Mouse (Mus musculus): ENCODE results near the gene Bcap31. TPM values are rescaled to one million over a fixed set of nuclear protein-coding genes. Genes with fewer than 3 reads are reported as not detected.

Gene Bcap31
- polyA plus RNA-seq, 1 experiment from 2014 or later = 211 TPM

GRCm38 (mm10) chrX:73672879-73673618, 42.9 kb downstream of the Bcap31 start, which contains the start of gene Slc6a8:
Gene Slc6a8, plus strand, starts transcription at chrX:73673150.
- peak within 1 kb of the TSS; percentile 89 for H3K27ac ChIP-seq
- DNase-seq (ENCODE audit: low spot score) = peak; percentile 87
- 0 out of 2 replicates have a peak, but pooled peaks cover 6% of the 10 kb centered on the region for H3K4me1 ChIP-seq
- WGBS = 8% methylated on average over 56 of the region's 72 CpGs
- peaks cover 17% of the 10 kb centered on the region for H3K36me3 ChIP-seq
- peaks cover 24% of the 10 kb centered on the region for H3K27me3 ChIP-seq (ENCODE audit: insufficient read depth, poor library complexity, severe bottlenecking)
- H3K4me3 ChIP-seq = peak within 1 kb of the TSS; percentile 68
- H3K9me3 ChIP-seq = no peaks in the 10 kb centered on the region

DNA sequence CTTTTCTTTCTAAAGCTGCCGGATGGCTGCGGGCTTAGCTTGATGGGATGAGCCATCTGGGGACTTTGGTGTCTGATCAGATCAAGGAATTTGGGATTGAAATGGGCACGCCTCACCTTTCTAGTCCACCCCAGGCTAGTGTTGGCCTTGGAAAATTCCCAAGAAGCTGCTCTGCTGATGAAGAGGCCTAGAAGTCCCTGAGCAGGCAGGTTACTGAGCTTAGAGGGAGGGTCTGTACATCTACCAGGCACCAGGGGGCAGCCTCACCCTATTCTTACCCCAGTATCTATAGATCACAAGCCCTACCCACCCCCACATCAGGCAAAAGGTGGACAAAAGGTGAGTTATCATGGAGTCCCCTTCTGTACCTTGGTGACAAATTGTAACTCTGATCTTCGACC, 43.9 kb downstream of the Bcap31 start:
- Histone ChIP-seq H3K36me3 (peaks cover 8% of the 10 kb centered on the region), H3K4me1 (0 out of 2 replicates have a peak, but pooled peaks cover 6% of the 10 kb centered on the region), H3K4me3 (peak overlapping the region; percentile 68; the same call in 1 of the 2 replicates), H3K27me3 (ENCODE audit: insufficient read depth, poor library complexity, severe bottlenecking) (peaks cover 24% of the 10 kb centered on the region), H3K27ac (no peak overlapping the region), H3K9me3 (no peaks in the 10 kb centered on the region)
- 52% methylated on average over 4 of the region's 4 CpGs for WGBS
- no peak for DNase-seq (ENCODE audit: low spot score)

GRCm38 (mm10) chrX:73663143-73663542, 52.8 kb downstream of the Bcap31 start:
- DNase-seq (ENCODE audit: low spot score) = no peak
- H3K27me3 ChIP-seq (ENCODE audit: insufficient read depth, poor library complexity, severe bottlenecking) = peaks cover 25% of the 10 kb centered on the region; the same call in 1 of the 2 replicates

DNA sequence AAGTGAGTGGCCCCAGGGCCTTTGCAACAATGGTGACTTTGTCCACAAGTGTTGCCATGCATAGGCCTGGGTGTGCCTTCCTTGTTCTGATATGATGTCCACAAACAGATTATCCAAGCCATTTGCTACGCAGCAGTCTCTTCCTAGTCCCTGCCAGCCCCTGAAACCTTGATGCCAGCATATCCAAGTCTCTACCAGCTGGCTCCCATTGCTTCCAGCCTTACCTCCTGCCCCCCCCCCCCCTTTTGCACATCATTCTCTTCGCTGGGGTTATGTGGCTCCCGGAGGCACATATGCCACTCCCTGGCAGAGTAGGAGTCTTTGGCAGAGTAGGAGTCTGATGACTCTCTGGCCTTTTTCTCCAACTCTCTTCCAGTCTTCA, 55.7 kb downstream of the Bcap31 start:
- H3K27ac ChIP-seq = peak overlapping the region; percentile 78
- no peaks in the 10 kb centered on the region for H3K36me3 ChIP-seq
- peak overlapping the region; percentile 60 for H3K4me3 ChIP-seq
- 64% methylated on average over 3 of the region's 3 CpGs for WGBS
- peak; percentile 58 for DNase-seq (ENCODE audit: low spot score)
- H3K27me3 ChIP-seq (ENCODE audit: insufficient read depth, poor library complexity, severe bottlenecking) = peaks cover 50% of the 10 kb centered on the region; the same call in 1 of the 2 replicates
- no peaks in the 10 kb centered on the region for H3K4me1 ChIP-seq
- H3K9me3 ChIP-seq = no peaks in the 10 kb centered on the region

More at GRCm38 (mm10) chrX:73663143-73663542, 52.8 kb downstream of the Bcap31 start:
- H3K4me1 ChIP-seq = no peaks in the 10 kb centered on the region
- H3K4me3 ChIP-seq = no peak overlapping the region
- H3K27ac ChIP-seq = no peak overlapping the region
- no peaks in the 10 kb centered on the region for H3K9me3 ChIP-seq
- no peaks in the 10 kb centered on the region for H3K36me3 ChIP-seq

DNA sequence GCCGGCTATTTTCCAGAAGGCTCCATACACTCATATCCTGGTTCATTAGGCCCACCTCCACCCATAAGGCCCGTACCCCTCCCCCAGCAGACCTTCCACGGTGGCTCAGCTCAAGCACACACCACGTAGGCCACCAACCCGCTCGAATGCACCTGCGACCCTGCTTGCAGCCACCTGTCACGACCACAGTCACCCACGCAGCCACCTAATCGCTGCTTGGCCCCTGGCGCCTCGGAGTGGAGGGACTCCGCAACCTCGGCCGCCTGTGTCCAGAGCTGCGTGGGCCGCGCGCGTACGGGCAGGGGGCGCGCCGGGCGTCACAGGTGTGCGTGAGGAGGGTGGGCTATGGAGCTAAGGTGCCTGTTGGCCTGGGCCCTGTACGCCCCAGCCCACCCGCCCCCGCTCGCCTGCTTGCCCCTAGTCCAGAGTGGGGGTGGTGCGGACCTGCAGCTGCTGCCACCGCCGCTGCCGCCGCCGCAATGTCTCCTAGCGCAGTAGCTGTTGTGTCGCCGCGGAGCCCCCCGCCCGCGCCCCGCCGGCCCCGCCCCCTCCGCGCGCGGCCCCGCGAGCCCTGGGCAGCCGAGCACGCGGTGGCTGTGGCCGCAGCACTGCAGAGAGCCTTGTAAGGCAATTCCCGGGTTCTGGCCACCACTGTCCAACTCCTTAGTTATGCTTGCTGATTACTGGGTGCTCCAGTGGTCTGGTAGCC, 56.2 kb downstream of the Bcap31 start, which contains the start of gene Pnck:
Gene Pnck (minus strand): TSS at position 543 of the 709 bp plus-strand sequence.
- no peaks in the 10 kb centered on the region for H3K36me3 ChIP-seq
- 25% methylated on average over 45 of the region's 57 CpGs for WGBS
- peaks cover 50% of the 10 kb centered on the region; the same call in 1 of the 2 replicates for H3K27me3 ChIP-seq (ENCODE audit: insufficient read depth, poor library complexity, severe bottlenecking)
- no peaks in the 10 kb centered on the region for H3K4me1 ChIP-seq
- H3K9me3 ChIP-seq = no peaks in the 10 kb centered on the region
- peak within 1 kb of the TSS; percentile 78 for H3K27ac ChIP-seq
- peak within 1 kb of the TSS; percentile 60 for H3K4me3 ChIP-seq
- DNase-seq (ENCODE audit: low spot score) = peak; percentile 74

DNA sequence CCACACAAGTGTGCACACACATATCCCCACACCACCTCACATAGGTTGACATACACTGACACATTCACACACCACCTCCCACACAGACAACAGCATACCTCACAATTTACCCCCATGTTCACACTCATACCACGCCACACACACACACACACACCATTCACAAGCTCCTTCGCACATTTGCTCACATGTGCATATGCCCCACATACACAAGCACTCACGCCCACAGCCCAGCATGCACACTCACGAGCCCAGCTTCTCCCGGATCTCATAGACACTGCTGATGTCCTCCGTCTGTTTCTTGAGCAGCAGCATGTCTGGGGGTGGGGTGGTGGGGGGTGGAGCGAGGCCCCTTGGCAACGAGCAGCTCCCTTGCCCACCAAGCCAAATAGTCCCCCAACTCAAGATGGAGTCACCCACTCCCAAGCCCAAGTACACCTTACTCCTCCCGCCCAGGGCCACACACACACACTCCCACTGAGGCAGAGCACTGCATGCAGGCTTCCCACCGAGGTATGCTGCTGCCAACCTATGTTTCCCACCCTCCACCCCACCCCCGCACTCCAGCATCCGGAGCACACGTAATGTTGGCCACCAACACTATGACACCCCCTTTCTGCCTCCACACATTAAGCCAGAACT, 56.9 kb downstream of the Bcap31 start:
- H3K9me3 ChIP-seq = no peaks in the 10 kb centered on the region
- DNase-seq (ENCODE audit: low spot score) = peak; percentile 47
- H3K4me1 ChIP-seq = no peaks in the 10 kb centered on the region
- H3K27ac ChIP-seq = peak overlapping the region; percentile 78; the same call in 1 of the 2 replicates
- peak overlapping the region; percentile 60; the same call in 1 of the 2 replicates for H3K4me3 ChIP-seq
- peaks cover 50% of the 10 kb centered on the region; the same call in 1 of the 2 replicates for H3K27me3 ChIP-seq (ENCODE audit: insufficient read depth, poor library complexity, severe bottlenecking)
- H3K36me3 ChIP-seq = no peaks in the 10 kb centered on the region
- whole genome bisulfite sequencing = 58% methylated on average over 13 of the region's 13 CpGs

GRCm38 (mm10) chrX:73658391-73658790, 57.6 kb downstream of the Bcap31 start:
- DNase-seq (ENCODE audit: low spot score) = no peak
- no peaks in the 10 kb centered on the region for H3K4me1 ChIP-seq
- no peak overlapping the region for H3K4me3 ChIP-seq
- no peaks in the 10 kb centered on the region for H3K9me3 ChIP-seq
- no peaks in the 10 kb centered on the region for H3K36me3 ChIP-seq
- H3K27ac ChIP-seq = no peak overlapping the region
- H3K27me3 ChIP-seq (ENCODE audit: insufficient read depth, poor library complexity, severe bottlenecking) = peaks cover 50% of the 10 kb centered on the region; the same call in 1 of the 2 replicates
- WGBS = 46% methylated on average over 7 of the region's 7 CpGs

DNA sequence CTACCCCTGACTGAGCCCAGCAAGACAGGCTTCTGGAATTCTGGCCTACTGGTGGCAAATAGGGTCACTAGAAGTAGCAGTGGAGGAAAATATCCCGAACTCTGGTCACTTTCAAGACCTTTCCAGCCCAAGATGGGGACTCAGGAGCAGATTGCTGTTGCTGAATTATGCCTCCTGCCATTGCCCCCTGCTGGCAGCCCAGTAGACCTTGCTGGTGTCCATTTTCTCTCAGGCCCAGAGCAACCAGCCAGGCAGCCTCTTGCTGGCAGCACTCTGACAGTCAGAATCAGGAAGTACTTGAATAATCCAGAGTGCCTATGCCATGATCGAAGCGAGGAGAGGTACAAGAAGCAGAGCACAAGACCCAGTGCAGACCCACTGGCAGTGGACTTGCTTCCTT, 60.4 kb downstream of the Bcap31 start:
- peaks cover 46% of the 10 kb centered on the region; the same call in 1 of the 2 replicates for H3K27me3 ChIP-seq (ENCODE audit: insufficient read depth, poor library complexity, severe bottlenecking)
- no peaks in the 10 kb centered on the region for H3K4me1 ChIP-seq
- H3K4me3 ChIP-seq = no peak overlapping the region
- no peak overlapping the region for H3K27ac ChIP-seq
- WGBS = 72% methylated on average over 3 of the region's 3 CpGs
- no peaks in the 10 kb centered on the region for H3K36me3 ChIP-seq
- DNase-seq (ENCODE audit: low spot score) = no peak
- no peaks in the 10 kb centered on the region for H3K9me3 ChIP-seq

DNA sequence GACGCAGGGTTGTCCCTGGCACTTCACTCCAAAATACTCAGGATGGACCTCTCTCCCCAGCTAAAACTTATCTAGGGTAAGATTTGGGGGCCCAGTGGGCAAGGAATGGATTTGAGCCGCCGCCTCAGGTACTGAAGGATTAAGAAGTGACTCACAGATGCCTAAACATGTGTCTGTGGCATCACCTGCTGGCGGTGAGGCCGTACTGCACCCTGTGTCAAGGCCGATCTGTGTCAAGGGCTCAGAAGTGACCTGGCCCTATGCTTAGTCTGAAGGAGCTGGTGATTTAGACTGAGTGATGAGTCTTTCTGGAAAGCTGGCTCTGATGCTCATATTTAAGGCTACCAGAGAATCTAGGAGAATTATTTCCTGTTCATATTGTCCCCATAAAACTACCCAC, 61.8 kb downstream of the Bcap31 start:
- Histone ChIP-seq H3K27me3 (ENCODE audit: insufficient read depth, poor library complexity, severe bottlenecking) (peaks cover 35% of the 10 kb centered on the region; the same call in 1 of the 2 replicates), H3K36me3 (no peaks in the 10 kb centered on the region)
- peak; percentile 82 for DNase-seq (ENCODE audit: low spot score)

GRCm38 (mm10) chrX:73653392-73653791, 62.6 kb downstream of the Bcap31 start:
- Histone ChIP-seq H3K27me3 (ENCODE audit: insufficient read depth, poor library complexity, severe bottlenecking) (peaks cover 28% of the 10 kb centered on the region; the same call in 1 of the 2 replicates), H3K27ac (no peak overlapping the region), H3K4me1 (no peaks in the 10 kb centered on the region), H3K36me3 (no peaks in the 10 kb centered on the region), H3K4me3 (no peak overlapping the region), H3K9me3 (no peaks in the 10 kb centered on the region)
- 75% methylated on average over 6 of the region's 6 CpGs for WGBS
- DNase-seq (ENCODE audit: low spot score) = no peak

More for the DNA sequence above, 61.8 kb downstream of the Bcap31 start:
- 14% methylated on average over 6 of the region's 6 CpGs for WGBS
- Histone ChIP-seq H3K4me1 (no peaks in the 10 kb centered on the region), H3K27ac (no peak overlapping the region), H3K9me3 (no peaks in the 10 kb centered on the region), H3K4me3 (no peak overlapping the region)

GRCm38 (mm10) chrX:73650869-73651268, 65.1 kb downstream of the Bcap31 start:
- DNase-seq (ENCODE audit: low spot score) = no peak
- 62% methylated on average over 3 of the region's 3 CpGs for WGBS
- Histone ChIP-seq H3K4me1 (no peaks in the 10 kb centered on the region), H3K36me3 (no peaks in the 10 kb centered on the region), H3K4me3 (no peak overlapping the region), H3K9me3 (no peaks in the 10 kb centered on the region), H3K27ac (no peak overlapping the region), H3K27me3 (ENCODE audit: insufficient read depth, poor library complexity, severe bottlenecking) (0 out of 2 replicates have a peak, but pooled peaks cover 5% of the 10 kb centered on the region)

DNA sequence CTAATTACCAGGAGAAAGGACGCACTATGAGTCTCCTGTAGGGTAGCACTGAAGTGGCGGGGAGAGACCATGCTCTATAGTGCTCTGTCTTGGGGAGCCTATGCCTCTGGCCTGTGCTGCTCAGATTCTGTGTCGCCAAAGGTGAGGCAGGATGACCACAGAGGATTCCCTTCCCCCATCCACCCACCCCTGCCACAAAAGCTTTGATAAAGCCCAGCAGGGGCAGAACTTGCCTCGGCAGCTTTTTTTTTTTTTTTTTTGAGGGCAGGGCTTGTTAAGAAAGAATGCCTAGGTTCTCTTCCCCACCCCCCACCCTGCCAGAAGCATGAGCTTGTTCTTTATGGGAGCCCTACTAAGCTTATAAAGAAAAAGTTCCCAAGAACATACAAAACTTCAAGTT, 70.9 kb downstream of the Bcap31 start:
- H3K4me3 ChIP-seq = no peak overlapping the region
- no peaks in the 10 kb centered on the region; the same call in 1 of the 2 replicates for H3K36me3 ChIP-seq
- no peak overlapping the region for H3K27ac ChIP-seq
- H3K9me3 ChIP-seq = no peaks in the 10 kb centered on the region
- H3K4me1 ChIP-seq = no peaks in the 10 kb centered on the region
- WGBS = 15% methylated on average over 4 of the region's 4 CpGs
- DNase-seq (ENCODE audit: low spot score) = no peak
- peaks cover 25% of the 10 kb centered on the region for H3K27me3 ChIP-seq (ENCODE audit: insufficient read depth, poor library complexity, severe bottlenecking)
